In genomic region chr7:28865481-28866300, GRCm38 (mm10) we compare ENCODE assay signal across 1 mouse cellular context.
TF ChIP-seq lines count a peak whose summit lies in the region.

No protein-coding gene starts in this region.

TF ChIP-seq in MEL, 35 proteins besides CTCF, POLR2A, EP300 and RAD21 (continued from another document):
- TF ChIP-seq CHD1 (IDR thresholded peaks at IDR 0.05; ENCODE audit: low read depth, low read length) = 0 out of 2 replicates have a peak, but pooled peaks have one; percentile 80
- TF ChIP-seq CHD2 (IDR thresholded peaks at IDR 0.05; ENCODE audit: low read length) = no peak; the same call in 1 of the 2 replicates
- TF ChIP-seq HCFC1 (IDR thresholded peaks at IDR 0.05; ENCODE audit: low read depth, low read length) = peak; percentile 73
- TF ChIP-seq TAL1 (IDR thresholded peaks at IDR 0.05; ENCODE audit: low read length) = peak; percentile 65
- TF ChIP-seq ZC3H11A (IDR thresholded peaks at IDR 0.05; ENCODE audit: low read depth, low read length) = no peak
- TF ChIP-seq MAZ (IDR thresholded peaks at IDR 0.05; ENCODE audit: low read depth, low read length) = peak; percentile 50; the same call in 1 of the 2 replicates
- TF ChIP-seq USF2 (IDR thresholded peaks at IDR 0.05; ENCODE audit: borderline replicate concordance in 1 of 2, insufficient read depth in 1 of 2, low read depth in 1 of 2, low read length in 2 of 2) = no peak
- no peak for TF ChIP-seq KAT2A (conservative IDR thresholded peaks at IDR 0.05; ENCODE audit: low read depth, low read length)
- no peak for TF ChIP-seq ZKSCAN1 (IDR thresholded peaks at IDR 0.05; ENCODE audit: low read depth, low read length)
- peak; percentile 92 for TF ChIP-seq POLR2AphosphoS2 (IDR thresholded peaks at IDR 0.05; ENCODE audit: low read length)
- no peak for TF ChIP-seq SMC3 (IDR thresholded peaks at IDR 0.05; ENCODE audit: low read depth, low read length)
- TF ChIP-seq RCOR1 (IDR thresholded peaks at IDR 0.05; ENCODE audit: low read depth, low read length) = 0 out of 2 replicates have a peak, but pooled peaks have one; percentile 42
- no peak for TF ChIP-seq JUND (IDR thresholded peaks at IDR 0.05; ENCODE audit: low read depth, low read length)
- peak; percentile 72 for TF ChIP-seq ETS1 (IDR thresholded peaks at IDR 0.05; ENCODE audit: low read depth, low read length)
- peak; percentile 78; the same call in 1 of the 2 replicates for TF ChIP-seq ZMIZ1 (IDR thresholded peaks at IDR 0.05; ENCODE audit: low read depth, low read length)
- TF ChIP-seq GABPA (IDR thresholded peaks at IDR 0.05; ENCODE audit: low read depth, low read length) = no peak
- TF ChIP-seq ZNF384 (IDR thresholded peaks at IDR 0.05; ENCODE audit: low read depth, low read length) = no peak
- no peak for TF ChIP-seq MAFK (IDR thresholded peaks at IDR 0.05; ENCODE audit: borderline replicate concordance, low read depth, low read length)
- peak; percentile 64; the same call in 1 of the 2 replicates for TF ChIP-seq E2F4 (IDR thresholded peaks at IDR 0.05; ENCODE audit: borderline replicate concordance, low read depth, low read length)
- peak; percentile 53; the same call in 1 of the 2 replicates for TF ChIP-seq TBP (IDR thresholded peaks at IDR 0.05; ENCODE audit: low read depth, low read length)
- TF ChIP-seq NRF1 (IDR thresholded peaks at IDR 0.05; ENCODE audit: insufficient read depth, low read depth, low read length, poor library complexity, severe bottlenecking) = peak; percentile 97
- peak; percentile 82 for TF ChIP-seq SIN3A (IDR thresholded peaks at IDR 0.05; ENCODE audit: low read length)
- peak; percentile 55; the same call in 1 of the 2 replicates for TF ChIP-seq BHLHE40 (IDR thresholded peaks at IDR 0.05; ENCODE audit: borderline replicate concordance, low read depth, low read length)
- peak; percentile 89 for TF ChIP-seq NELFE (IDR thresholded peaks at IDR 0.05; ENCODE audit: low read depth, low read length)
